Mouse (Mus musculus) testis, adult 2 months (tissue): ENCODE measurements around the gene Mmaa. TPM values are rescaled to one million over a fixed set of nuclear protein-coding genes. Genes with fewer than 3 reads are reported as not detected.

Source experiments
- H3K27ac ChIP-seq: fragments of 200-500 bp; 2 replicates; pipeline ENCODE4 v1.5.1; 2012; ENCODE audit warnings: low read depth, low read length; ENCODE audit not compliant: control insufficient read depth, insufficient read depth
- H3K27me3 ChIP-seq: fragments of 200-500 bp; 2 replicates; pipeline ENCODE4 v1.6.1; 2012; ENCODE audit warnings: mild to moderate bottlenecking, low read length, moderate library complexity; ENCODE audit not compliant: control insufficient read depth, insufficient read depth
- H3K36me3 ChIP-seq: fragments of 200-500 bp; 2 replicates; pipeline ENCODE4 v1.6.1; 2012; ENCODE audit warnings: mild to moderate bottlenecking, low read length; ENCODE audit not compliant: control insufficient read depth, insufficient read depth
- H3K4me1 ChIP-seq: fragments of 200-500 bp; 2 replicates; pipeline ENCODE4 v1.6.1; 2012; ENCODE audit warnings: low read length; ENCODE audit not compliant: control insufficient read depth, insufficient read depth
- H3K4me3 ChIP-seq: fragments of 200-500 bp; 2 replicates; pipeline ENCODE4 v1.5.1; 2012; ENCODE audit warnings: low read depth, mild to moderate bottlenecking, low read length, moderate library complexity, mixed read lengths; ENCODE audit not compliant: control insufficient read depth
- CTCF ChIP-seq: fragments of 200-500 bp; IDR thresholded peaks from 2 replicates; pipeline ENCODE4 v1.5.1; 2012; ENCODE audit warnings: low read depth, mild to moderate bottlenecking, inconsistent platforms, low read length, moderate library complexity; ENCODE audit not compliant: control insufficient read depth, insufficient read depth, insufficient replicate concordance
- POLR2A ChIP-seq: fragments of 200-500 bp; IDR thresholded peaks from 2 replicates; pipeline ENCODE4 v1.6.1; 2012; ENCODE audit warnings: low read depth, mild to moderate bottlenecking, inconsistent platforms, low read length, moderate library complexity; ENCODE audit not compliant: control insufficient read depth
- polyA plus RNA-seq: library from polyadenylated mRNA; depleted of rRNA; stranded (reverse); fragments of >200 nt; gene quantifications from 2 replicates; pipeline ENCODE4 v1.2.3, GENCODE M21; 2012

Gene Mmaa
- polyA plus RNA-seq, 1 experiment: 4.4 TPM

- no peaks in the 10 kb centered on the region for H3K27me3 ChIP-seq
- no peak for TF ChIP-seq POLR2A
- no peak for TF ChIP-seq CTCF
- no peak overlapping the region for H3K4me3 ChIP-seq
- no peak overlapping the region for H3K27ac ChIP-seq
- H3K4me1 ChIP-seq: no peaks in the 10 kb centered on the region
- peaks cover 1% of the 10 kb centered on the region; the same call in 1 of the 2 replicates for H3K36me3 ChIP-seq
Measured at GRCm38 (mm10) chr8:79273776-79274175, 21.0 kb downstream of the Mmaa start.

GRCm38 (mm10) chr8:79272676-79273075, 22.1 kb downstream of the Mmaa start:
- Histone ChIP-seq H3K27me3 (no peaks in the 10 kb centered on the region), H3K36me3 (peaks cover 1% of the 10 kb centered on the region; the same call in 1 of the 2 replicates), H3K4me3 (no peak overlapping the region), H3K27ac (no peak overlapping the region), H3K4me1 (no peaks in the 10 kb centered on the region)
- TF ChIP-seq CTCF (no peak), POLR2A (no peak)

- H3K27me3 ChIP-seq: no peaks in the 10 kb centered on the region
- H3K36me3 ChIP-seq: peaks cover 1% of the 10 kb centered on the region; the same call in 1 of the 2 replicates
- H3K4me1 ChIP-seq: no peaks in the 10 kb centered on the region
- no peak overlapping the region for H3K27ac ChIP-seq
- TF ChIP-seq CTCF (no peak), POLR2A (no peak)
- no peak overlapping the region for H3K4me3 ChIP-seq
Measured at GRCm38 (mm10) chr8:79268921-79269320, 25.8 kb downstream of the Mmaa start.

- Histone ChIP-seq H3K27ac (no peak overlapping the region), H3K36me3 (no peaks in the 10 kb centered on the region), H3K27me3 (no peaks in the 10 kb centered on the region), H3K4me3 (no peak overlapping the region), H3K4me1 (no peaks in the 10 kb centered on the region)
- TF ChIP-seq CTCF: no peak
- no peak for TF ChIP-seq POLR2A
Measured at GRCm38 (mm10) chr8:79261920-79262319, 32.8 kb downstream of the Mmaa start.

- Histone ChIP-seq H3K36me3 (no peaks in the 10 kb centered on the region), H3K4me1 (no peaks in the 10 kb centered on the region), H3K4me3 (no peak overlapping the region), H3K27me3 (no peaks in the 10 kb centered on the region), H3K27ac (no peak overlapping the region)
- no peak for TF ChIP-seq CTCF
- TF ChIP-seq POLR2A: no peak
Measured at GRCm38 (mm10) chr8:79256076-79256705, 38.5 kb downstream of the Mmaa start.

GRCm38 (mm10) chr8:79253742-79254141, 41.0 kb downstream of the Mmaa start:
- H3K36me3 ChIP-seq: no peaks in the 10 kb centered on the region
- no peak overlapping the region for H3K27ac ChIP-seq
- H3K27me3 ChIP-seq: no peaks in the 10 kb centered on the region
- no peak overlapping the region for H3K4me3 ChIP-seq
- no peaks in the 10 kb centered on the region for H3K4me1 ChIP-seq
- no peak for TF ChIP-seq POLR2A

- no peaks in the 10 kb centered on the region for H3K4me1 ChIP-seq
- TF ChIP-seq CTCF (no peak), POLR2A (peak; percentile 61; the same call in 1 of the 2 replicates)
- H3K27ac ChIP-seq: no peak within 1 kb of the TSS
- H3K27me3 ChIP-seq: no peaks in the 10 kb centered on the region
- peak within 1 kb of the TSS; percentile 79 for H3K4me3 ChIP-seq
- no peaks in the 10 kb centered on the region for H3K36me3 ChIP-seq
Measured at GRCm38 (mm10) chr8:79248470-79248869, 46.3 kb downstream of the Mmaa start, which contains the start of gene 1700011L22Rik. 1700011L22Rik (minus strand) TSS chr8:79248570.

- Histone ChIP-seq H3K4me1 (no peaks in the 10 kb centered on the region), H3K27me3 (no peaks in the 10 kb centered on the region), H3K4me3 (no peak overlapping the region), H3K36me3 (no peaks in the 10 kb centered on the region), H3K27ac (no peak overlapping the region)
- no peak for TF ChIP-seq CTCF
- no peak for TF ChIP-seq POLR2A
Measured at GRCm38 (mm10) chr8:79243422-79243821, 51.3 kb downstream of the Mmaa start.
